Mouse (Mus musculus): ENCODE results near the gene 1110008L16Rik.

GRCm38 (mm10) chr12:55387788-55388465 is 88.5 kb downstream of the 1110008L16Rik start:
- TF ChIP-seq CTCF (IDR thresholded peaks at IDR 0.05; ENCODE audit: control insufficient read depth, insufficient read depth, low read length) (no peak), POLR2A (IDR thresholded peaks at IDR 0.05; ENCODE audit: borderline replicate concordance, control insufficient read depth, low read depth, low read length) (no peak)
